Mouse (Mus musculus): ENCODE data around the gene Lrrc27. TPM values are rescaled to one million over a fixed set of nuclear protein-coding genes. Genes with fewer than 3 reads are reported as not detected.
A peak's percentile ranks its signal among the peaks of the same experiment; 100 is the strongest.

Lrrc27 gene
- 1.9 and 2.4 TPM in 2 replicates for polyA plus RNA-seq (2015; fragmentation: Nextera tagmentation; extraction: Ambion mirVana)

- peak; percentile 99 for DNase-seq (ENCODE audit: low spot score)
Measured at GRCm38 (mm10) chr7:139212754-139213745, at the start of gene Lrrc27, which contains the start of gene Stk32c. TSS of gene Lrrc27 (plus strand) at chr7:139212988. TSS of gene Stk32c (minus strand) at chr7:139213307.

- DNase-seq (ENCODE audit: low spot score) = no peak
Measured at GRCm38 (mm10) chr7:139164410-139164809, 48.4 kb upstream of the Lrrc27 start.

- no peak for DNase-seq (ENCODE audit: low spot score)
Measured at GRCm38 (mm10) chr7:139169143-139169542, 43.6 kb upstream of the Lrrc27 start.

- no peak for DNase-seq (ENCODE audit: low spot score)
Measured at GRCm38 (mm10) chr7:139179299-139179698, 33.5 kb upstream of the Lrrc27 start.

DNA sequence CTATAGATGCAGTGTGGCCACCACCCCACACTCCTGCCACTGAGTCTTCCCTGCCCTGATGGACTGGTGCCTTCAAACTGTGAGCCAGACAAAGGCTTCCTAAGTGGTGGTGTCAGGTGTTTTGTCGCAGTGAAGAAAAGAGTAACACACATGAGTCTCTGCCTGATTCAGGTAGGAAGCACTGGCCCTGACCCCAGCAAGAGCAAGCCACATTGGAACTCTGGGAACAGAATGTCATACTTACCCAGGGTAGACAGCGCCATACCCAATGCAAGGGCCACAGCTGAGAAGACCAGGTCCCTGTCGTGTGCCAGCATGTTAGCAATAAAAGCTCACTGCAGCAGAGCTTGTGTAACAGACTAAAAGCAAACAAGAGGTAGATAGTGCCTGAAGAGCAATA, 32.7 kb upstream of the Lrrc27 start:
- DNase-seq (ENCODE audit: low spot score) = no peak

DNA sequence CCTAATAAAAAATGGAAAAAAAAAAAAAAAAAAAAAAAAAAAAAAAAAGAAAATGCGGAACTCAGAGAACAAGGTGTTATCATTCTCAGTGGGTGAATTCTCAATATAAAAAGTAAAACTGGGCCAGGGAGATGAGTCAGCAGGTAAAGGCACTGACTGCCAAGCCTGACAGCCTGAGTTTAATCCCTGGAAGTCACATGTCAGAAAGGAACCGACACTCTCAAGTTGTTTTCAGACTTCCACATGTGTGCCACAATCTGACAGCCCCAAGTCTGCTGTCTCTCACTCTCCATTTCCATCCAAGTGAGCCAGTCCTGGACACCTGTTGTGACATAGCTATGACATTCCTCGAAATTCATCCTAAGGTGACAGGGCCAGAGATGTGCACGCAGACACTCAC, 28.4 kb upstream of the Lrrc27 start:
- no peak for DNase-seq (ENCODE audit: low spot score)

DNA sequence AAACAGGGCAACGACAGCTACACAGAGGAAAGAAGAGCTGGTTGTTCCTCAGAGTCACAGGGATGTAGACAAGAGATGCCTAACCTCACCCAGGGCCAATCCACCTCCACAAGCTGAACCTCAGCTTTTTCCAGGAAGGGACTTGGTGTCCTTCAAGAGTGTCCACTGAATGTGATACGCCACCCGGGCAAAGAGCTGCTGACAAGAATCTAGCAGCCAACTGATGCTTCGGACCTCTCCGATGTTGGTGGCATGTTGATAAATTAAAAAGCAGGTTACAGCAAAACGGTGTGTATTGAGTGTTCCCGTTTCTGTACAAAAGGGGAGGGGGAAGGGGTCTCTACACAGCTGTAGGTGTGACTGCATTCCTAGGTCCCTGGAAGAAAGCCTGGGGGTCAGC, 27.9 kb upstream of the Lrrc27 start:
- DNase-seq (ENCODE audit: low spot score) = no peak

DNA sequence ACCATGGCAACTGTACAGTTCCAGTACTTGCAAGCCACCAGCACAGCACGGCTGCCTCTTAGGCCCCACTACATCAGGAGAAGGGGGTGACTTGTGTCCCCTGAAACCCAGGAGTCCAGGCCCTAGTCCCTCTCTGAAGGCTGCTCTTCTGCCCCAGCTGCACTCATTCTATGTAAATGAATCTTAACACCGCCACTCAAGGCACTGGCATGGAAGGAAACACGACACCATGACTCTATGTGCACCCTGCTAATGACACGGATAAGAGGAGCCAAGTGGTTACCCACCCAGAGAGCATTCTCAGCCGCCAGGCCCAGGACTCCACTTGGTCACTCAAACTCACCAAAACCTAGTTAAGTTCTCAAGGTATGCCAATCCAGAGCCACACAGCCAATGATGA, 26.8 kb upstream of the Lrrc27 start:
- DNase-seq (ENCODE audit: low spot score) = no peak

DNA sequence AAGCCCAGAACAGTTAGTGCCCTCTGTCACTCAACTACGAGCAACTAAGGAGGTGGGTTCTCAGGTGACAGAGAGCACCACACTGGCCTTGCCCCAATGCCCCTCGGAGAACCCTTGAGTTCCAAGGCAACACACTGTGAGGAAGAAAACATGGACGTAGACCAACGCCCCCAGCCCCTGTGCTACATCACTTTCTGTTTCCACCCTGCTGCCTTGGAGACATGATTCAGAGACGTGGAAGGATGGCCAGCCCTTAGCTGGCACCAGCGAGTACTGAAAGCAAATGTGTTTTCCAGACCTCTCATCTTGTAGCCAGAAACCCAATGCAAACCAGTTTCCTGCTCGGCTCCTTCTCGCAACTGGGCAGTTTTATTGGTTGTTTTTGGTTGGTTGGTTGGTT, 26.4 kb upstream of the Lrrc27 start:
- DNase-seq (ENCODE audit: low spot score) = no peak

DNA sequence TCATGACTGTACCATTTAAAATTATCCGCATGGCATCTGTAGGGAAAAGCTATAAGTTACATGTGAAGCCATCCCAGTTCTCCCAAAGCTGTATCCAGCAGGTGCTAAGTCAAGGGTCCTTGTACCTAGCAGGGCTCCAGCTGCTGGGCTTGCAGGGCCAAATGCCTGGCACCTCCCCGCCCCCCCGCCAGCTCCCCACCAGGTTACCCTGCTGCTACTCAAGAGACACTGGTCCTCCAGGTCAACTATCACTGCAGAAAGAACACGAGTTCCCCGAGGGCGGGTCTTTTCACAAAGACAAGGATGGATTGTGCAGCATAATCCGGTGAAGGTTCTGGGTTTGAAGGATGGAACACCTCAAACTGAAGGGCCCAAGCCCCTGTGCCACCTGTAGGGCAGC, 25.5 kb upstream of the Lrrc27 start:
- DNase-seq (ENCODE audit: low spot score) = no peak

DNA sequence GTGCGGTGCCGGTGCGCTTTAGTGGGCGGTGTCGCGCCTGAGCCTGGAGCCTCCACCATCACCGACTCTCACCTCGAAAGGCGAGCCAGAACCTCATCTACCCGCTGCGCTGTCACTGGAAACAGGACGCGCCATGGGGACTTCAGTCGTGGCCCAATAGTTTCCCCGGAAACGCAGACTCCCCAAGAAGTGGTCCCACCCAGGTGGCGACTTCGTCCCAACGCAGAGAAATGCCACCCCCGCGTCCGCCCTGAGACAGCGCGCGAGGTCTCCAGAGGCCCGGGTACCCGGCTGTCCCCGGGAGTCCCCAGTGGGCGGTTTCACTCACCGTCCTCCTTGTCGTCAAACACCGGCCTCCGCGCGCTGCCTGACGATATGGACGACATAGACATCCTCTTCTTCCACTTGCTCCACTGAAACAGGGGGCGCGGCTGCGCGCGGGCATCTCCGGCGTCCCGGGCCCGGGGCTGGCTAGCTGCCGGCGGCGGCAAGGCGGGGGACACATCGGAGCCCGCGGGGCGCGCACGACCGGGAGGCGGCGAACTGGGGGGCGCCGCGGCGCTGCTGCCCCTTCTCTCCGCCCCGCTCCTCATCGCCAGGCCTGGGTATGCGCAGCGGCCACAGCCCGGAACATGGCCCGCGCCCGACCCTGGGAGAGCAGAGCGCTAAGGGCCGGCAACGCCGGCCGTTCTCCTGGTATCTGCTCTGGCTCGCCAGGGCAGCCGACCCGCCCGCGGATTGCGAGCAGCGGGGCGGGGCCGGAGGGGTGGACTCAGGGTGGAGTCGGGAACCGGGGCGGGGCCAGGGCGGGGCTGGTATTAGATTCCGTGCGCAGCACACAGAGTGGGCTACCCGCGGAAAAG, 24.8 kb upstream of the Lrrc27 start:
- DNase-seq (ENCODE audit: low spot score) = peak; percentile 9

DNA sequence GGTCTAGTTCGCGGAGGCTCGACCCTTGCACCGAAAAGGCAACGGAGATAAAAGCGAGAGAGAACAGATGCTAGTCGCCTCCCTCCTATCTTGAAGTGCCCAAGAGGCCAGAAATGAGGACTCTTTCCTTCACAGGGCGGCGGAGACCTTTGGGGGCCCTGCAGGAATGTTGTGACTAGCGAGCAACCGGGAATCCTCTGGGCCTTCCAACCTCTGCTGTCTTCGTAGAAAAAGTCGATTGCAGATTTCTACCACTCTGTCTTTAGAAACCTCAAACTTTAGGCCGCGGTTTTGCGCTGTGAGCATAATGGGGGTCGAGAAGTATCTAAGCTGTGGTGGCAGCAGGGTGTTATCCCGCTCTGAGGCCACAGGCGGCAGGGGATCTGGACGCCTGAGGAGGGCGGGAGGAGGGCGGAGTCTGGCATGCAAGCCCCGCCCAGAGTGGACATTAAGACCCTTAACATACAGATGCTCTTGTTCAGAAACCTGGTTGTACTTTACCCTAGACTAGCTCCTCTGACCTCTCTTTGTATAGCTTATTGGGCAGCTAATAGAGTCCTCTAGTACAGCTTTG, 24.1 kb upstream of the Lrrc27 start:
- no peak for DNase-seq (ENCODE audit: low spot score)

GRCm38 (mm10) chr7:139190616-139191015, 22.2 kb upstream of the Lrrc27 start:
- DNase-seq (ENCODE audit: low spot score) = no peak

- DNase-seq (ENCODE audit: low spot score) = no peak
Measured at GRCm38 (mm10) chr7:139191619-139192018, 21.2 kb upstream of the Lrrc27 start.

- no peak for DNase-seq (ENCODE audit: low spot score)
Measured at GRCm38 (mm10) chr7:139197022-139197421, 15.8 kb upstream of the Lrrc27 start.

- no peak for DNase-seq (ENCODE audit: low spot score)
Measured at GRCm38 (mm10) chr7:139200108-139200507, 12.7 kb upstream of the Lrrc27 start.

DNA sequence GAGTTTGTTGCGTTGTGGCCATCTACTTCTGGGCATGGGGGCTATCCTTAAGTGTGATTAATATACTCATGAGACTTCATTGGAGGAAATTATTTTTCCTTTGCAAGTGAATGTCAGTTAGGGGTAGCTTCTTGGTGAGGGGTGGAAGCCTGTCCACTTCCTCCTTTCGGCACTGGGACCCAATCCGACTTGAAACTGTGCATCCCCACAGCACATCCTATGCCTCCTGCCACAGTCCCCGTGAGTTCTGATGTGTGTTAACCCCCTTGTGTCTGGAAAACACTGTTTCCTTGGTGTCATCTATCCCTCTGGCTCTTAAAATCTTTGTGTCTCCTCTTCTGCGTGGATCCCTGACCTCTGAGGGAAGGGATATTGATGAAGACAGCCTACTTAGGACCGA, 11.6 kb upstream of the Lrrc27 start:
- DNase-seq (ENCODE audit: low spot score) = no peak

DNA sequence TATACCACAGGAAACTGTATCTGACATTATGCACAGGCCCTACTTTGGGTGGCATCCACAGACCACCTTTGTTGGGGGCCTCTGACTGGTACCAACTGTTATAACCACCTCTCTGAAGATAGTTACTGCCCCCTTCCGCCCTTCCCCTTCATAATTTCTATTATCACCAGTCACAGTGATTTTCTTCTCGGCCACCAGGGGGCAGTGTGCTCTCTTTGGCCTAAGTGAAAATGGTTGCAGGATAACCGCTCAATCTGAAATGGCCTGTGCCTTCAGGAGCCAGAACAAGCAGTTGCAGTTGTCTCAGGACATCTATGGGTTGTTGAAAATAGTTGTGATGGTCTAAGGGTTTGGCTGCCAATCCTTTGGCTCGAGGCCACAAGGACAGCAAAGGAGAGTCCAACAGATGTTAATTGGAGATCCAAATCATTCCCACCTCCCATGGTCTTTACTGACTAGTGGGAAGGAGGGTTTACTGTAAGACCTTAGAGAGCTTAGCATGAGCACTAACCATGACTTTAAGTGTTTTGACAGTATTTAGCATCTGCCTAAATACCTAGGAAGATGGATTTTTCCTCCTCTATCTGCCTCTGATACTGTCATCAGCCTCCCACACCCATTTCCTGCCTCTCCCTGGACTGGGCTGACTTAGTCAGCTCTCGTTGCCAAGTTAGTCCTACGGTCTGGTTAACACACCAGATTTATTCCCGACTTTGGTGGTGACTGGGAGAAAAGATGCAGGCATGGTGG, 4.6 kb upstream of the Lrrc27 start:
- peak; percentile 73 for DNase-seq (ENCODE audit: low spot score)

DNA sequence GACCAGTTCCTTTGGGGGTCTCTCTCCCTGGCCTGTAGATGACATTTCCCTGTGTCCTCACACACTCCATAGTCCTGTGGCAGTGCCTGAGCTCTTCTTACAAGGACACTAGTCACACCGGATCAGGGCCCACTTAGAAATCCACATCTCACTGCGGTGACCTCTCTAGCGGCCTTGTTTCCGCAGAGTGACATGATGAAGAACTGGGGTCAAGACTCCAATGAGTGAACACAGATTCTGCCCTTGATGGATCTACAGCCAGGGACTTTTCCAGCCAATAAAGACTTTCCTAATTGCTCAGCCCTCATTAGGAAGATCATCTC, 4.1 kb upstream of the Lrrc27 start:
- DNase-seq (ENCODE audit: low spot score) = no peak

DNA sequence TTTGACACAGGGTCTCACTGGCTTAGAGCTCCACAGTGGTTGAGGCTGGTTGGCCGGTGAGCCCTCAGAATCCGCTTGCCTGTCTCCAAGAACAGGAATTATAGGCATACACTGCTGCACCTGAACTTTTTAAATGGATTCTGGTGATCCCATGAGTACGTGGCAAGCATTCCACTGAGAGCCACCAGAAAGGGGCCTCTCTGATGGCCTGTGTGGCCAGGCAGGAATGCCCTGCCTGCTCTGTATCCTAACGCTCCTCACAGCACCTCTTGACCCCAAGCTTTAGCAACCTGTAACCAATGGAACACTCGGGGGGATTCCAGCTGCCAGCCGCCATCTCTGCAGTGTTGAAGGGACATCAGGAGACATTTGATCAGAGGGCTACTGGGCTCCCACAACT, 1.0 kb upstream of the Lrrc27 start:
- DNase-seq (ENCODE audit: low spot score) = no peak

DNA sequence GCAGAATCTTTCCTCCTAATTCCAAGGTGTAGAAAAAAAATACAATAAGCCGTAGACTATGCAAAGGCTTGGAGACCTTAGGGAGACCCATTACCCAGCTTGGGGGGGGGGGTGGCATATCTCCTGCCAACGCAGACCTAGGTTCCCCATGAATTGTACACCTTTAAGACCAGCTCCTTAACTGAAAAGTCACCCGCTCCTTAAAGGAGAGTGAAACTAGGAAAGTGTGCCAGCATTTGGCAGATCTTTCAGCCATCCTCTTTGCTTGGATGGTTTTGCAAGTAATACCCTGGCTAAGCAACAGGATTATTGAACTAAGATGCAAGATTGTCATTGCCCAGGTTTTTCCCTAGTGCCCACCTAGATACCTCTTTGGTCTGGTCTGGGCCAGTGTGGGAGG, 963 bp downstream of the Lrrc27 start:
- DNase-seq (ENCODE audit: low spot score) = no peak
